Mouse (Mus musculus) spleen, postnatal 4 days (tissue): ENCODE results near the gene Shf.
"Not testable (repeated sequence)": the region's sequence is repeated elsewhere in the genome, so short reads cannot be mapped to it uniquely, and the experiment has no call there.

Experiments
- DNase-seq, 2 experiments: peaks; one replicate each; pipeline ENCODE4 v3.0.0; 2022; ENCODE audit warnings: low spot score in 2 of 2

Shf gene

GRCm38 (mm10) chr2:122368995-122369739 lies at the start of gene Shf:
TSS of gene Shf (minus strand) at chr2:122369162.
- DNase-seq = peak; percentile 92 to 97

- DNase-seq = no peak
Measured at GRCm38 (mm10) chr2:122408928-122409327, 40.0 kb upstream of the Shf start.

- no peak for DNase-seq
Measured at GRCm38 (mm10) chr2:122407607-122408006, 38.6 kb upstream of the Shf start.

GRCm38 (mm10) chr2:122396150-122396549 lies 27.2 kb upstream of the Shf start:
- DNase-seq = no peak

GRCm38 (mm10) chr2:122387135-122387534 lies 18.2 kb upstream of the Shf start:
- DNase-seq = not testable (repeated sequence)

GRCm38 (mm10) chr2:122385095-122385494 lies 16.1 kb upstream of the Shf start:
- DNase-seq = no peak

GRCm38 (mm10) chr2:122382121-122382520 lies 13.2 kb upstream of the Shf start:
- DNase-seq = no peak

- peak in 1 of 2 experiments; percentile 53 for DNase-seq
Measured at GRCm38 (mm10) chr2:122381329-122382103, 12.6 kb upstream of the Shf start.

GRCm38 (mm10) chr2:122380768-122381311 lies 11.9 kb upstream of the Shf start:
- peak; percentile 51 to 75 for DNase-seq

GRCm38 (mm10) chr2:122379292-122379650 lies 10.3 kb upstream of the Shf start:
- DNase-seq = no peak

- DNase-seq = peak in 1 of 2 experiments; percentile 54
Measured at GRCm38 (mm10) chr2:122378421-122379291, 9.7 kb upstream of the Shf start.

GRCm38 (mm10) chr2:122377751-122378246 lies 8.8 kb upstream of the Shf start:
- peak; percentile 77 to 89 for DNase-seq

GRCm38 (mm10) chr2:122377215-122377674 lies 8.3 kb upstream of the Shf start:
- peak; percentile 98 to 99 for DNase-seq

- peak; percentile 59 to 81 for DNase-seq
Measured at GRCm38 (mm10) chr2:122376041-122376561, 7.1 kb upstream of the Shf start.

GRCm38 (mm10) chr2:122375391-122375991 lies 6.5 kb upstream of the Shf start:
- DNase-seq = peak; percentile 93 to 96

GRCm38 (mm10) chr2:122374666-122375331 lies 5.8 kb upstream of the Shf start:
- no peak for DNase-seq

- peak in 1 of 2 experiments; percentile 55 for DNase-seq
Measured at GRCm38 (mm10) chr2:122374012-122374411, 5.0 kb upstream of the Shf start.

GRCm38 (mm10) chr2:122372541-122372940 lies 3.6 kb upstream of the Shf start:
- no peak for DNase-seq

- DNase-seq = no peak
Measured at GRCm38 (mm10) chr2:122372067-122372466, 3.1 kb upstream of the Shf start.

- peak in 1 of 2 experiments; percentile 50 for DNase-seq
Measured at GRCm38 (mm10) chr2:122370101-122370750, 1.3 kb upstream of the Shf start.
